Mouse (Mus musculus): ENCODE results near the gene Sycn. TPM values are rescaled to one million over a fixed set of nuclear protein-coding genes. Genes with fewer than 3 reads are reported as not detected.
A peak's percentile ranks its signal among the peaks of the same experiment; 100 is the strongest.

Gene Sycn
- total RNA-seq, 2 experiments from 2014 or later, result not detected

- peak; percentile 48 for DNase-seq
Measured at GRCm38 (mm10) chr7:28586663-28587411, 46.2 kb downstream of the Sycn start.

- no peak for DNase-seq
Measured at GRCm38 (mm10) chr7:28587644-28588043, 47.0 kb downstream of the Sycn start.

Small RNA genes within 50 kb of the gene (microRNA-seq; reads per million reads assigned to microRNA genes)
- gene Mir7049, result 0.25 to 0.32 reads per million in 2 experiments

Other genes with a start within 250 kb of the Sycn start
- not detected for gene Selenov, start 249.7 kb upstream of the Sycn start, total RNA-seq (2021)
- gene Dll3, start 238.6 kb upstream of the Sycn start, total RNA-seq (2021), result not detected
- 10 to 100 TPM; 40.1 to 43.8 TPM for gene Timm50, start 228.8 kb upstream of the Sycn start, total RNA-seq (2021)
- 10 to 100 TPM; 65.5 to 67.0 TPM for gene Supt5, start 202.1 kb upstream of the Sycn start, total RNA-seq (2021)
- 100 to 1,000 TPM; 757 to 807 TPM for gene Rps16, start 190.2 kb upstream of the Sycn start, total RNA-seq (2021)
- gene Plekhg2, start 168.3 kb upstream of the Sycn start, total RNA-seq (2021), result 10 to 100 TPM; 18.7 to 30.0 TPM
- gene Zfp36, start 160.6 kb upstream of the Sycn start, total RNA-seq (2021), result 10 to 100 TPM in 1 of 2 experiments, 1 to 10 TPM in 1; 8.1 to 10.5 TPM
- 10 to 100 TPM; 22.6 to 23.0 TPM for gene Med29, start 148.2 kb upstream of the Sycn start, total RNA-seq (2021)
- 10 to 100 TPM; 36.5 to 46.2 TPM for gene Paf1, start 147.9 kb upstream of the Sycn start, total RNA-seq (2021)
- gene Gmfg, start 103.4 kb upstream of the Sycn start, total RNA-seq (2021), result 10 to 100 TPM in 1 of 2 experiments, 1 to 10 TPM in 1; 10.0 to 10.8 TPM
- 1 to 10 TPM; 1.4 to 2.0 TPM for gene Lrfn1, start 88.9 kb upstream of the Sycn start, total RNA-seq (2021)
- not detected for gene Ifnl2, start 30.4 kb upstream of the Sycn start, total RNA-seq (2021)
- not detected for gene Ifnl3, start 18.0 kb upstream of the Sycn start, total RNA-seq (2021)
- gene Nccrp1, start 6.4 kb downstream of the Sycn start, total RNA-seq (2021), result not detected
- 10 to 100 TPM; 24.7 to 27.5 TPM for gene Samd4b, start 57.3 kb downstream of the Sycn start, total RNA-seq (2021)
- gene Pak4, start 57.3 kb downstream of the Sycn start, total RNA-seq (2021), result 1 to 10 TPM; 5.5 to 7.0 TPM
- not detected for gene Acp7, start 90.4 kb downstream of the Sycn start, total RNA-seq (2021)
- gene Fbxo27, start 152.0 kb downstream of the Sycn start, total RNA-seq (2021), result 1 to 10 TPM; 1.1 to 1.7 TPM
- gene Fbxo17, start 175.9 kb downstream of the Sycn start, total RNA-seq (2021), result 10 to 100 TPM; 12.2 to 13.5 TPM
- 10 to 100 TPM; 40.2 to 46.5 TPM for gene Mrps12, start 200.9 kb downstream of the Sycn start, total RNA-seq (2021)
- 10 to 100 TPM; 16.2 to 18.6 TPM for gene Sars2, start 201.1 kb downstream of the Sycn start, total RNA-seq (2021)
- not detected for gene Ccer2, start 215.3 kb downstream of the Sycn start, total RNA-seq (2021)
- 10 to 100 TPM; 78.5 to 80.4 TPM for gene Sirt2, start 225.8 kb downstream of the Sycn start, total RNA-seq (2021)
- 10 to 100 TPM; 17.4 to 18.2 TPM for gene Nfkbib, start 226.6 kb downstream of the Sycn start, total RNA-seq (2021)
- 1 to 10 TPM in 1 of 2 experiments, under 1 TPM in 1; 0.63 to 1.7 TPM for gene Rinl, start 248.1 kb downstream of the Sycn start, total RNA-seq (2021)